Mouse (Mus musculus): ENCODE measurements around the gene Chmp6. TPM values are rescaled to one million over a fixed set of nuclear protein-coding genes. Genes with fewer than 3 reads are reported as not detected.

Chmp6 gene
- total and polyA plus RNA-seq, 2 experiments from 2014 or later = 115 to 117 TPM

DNA sequence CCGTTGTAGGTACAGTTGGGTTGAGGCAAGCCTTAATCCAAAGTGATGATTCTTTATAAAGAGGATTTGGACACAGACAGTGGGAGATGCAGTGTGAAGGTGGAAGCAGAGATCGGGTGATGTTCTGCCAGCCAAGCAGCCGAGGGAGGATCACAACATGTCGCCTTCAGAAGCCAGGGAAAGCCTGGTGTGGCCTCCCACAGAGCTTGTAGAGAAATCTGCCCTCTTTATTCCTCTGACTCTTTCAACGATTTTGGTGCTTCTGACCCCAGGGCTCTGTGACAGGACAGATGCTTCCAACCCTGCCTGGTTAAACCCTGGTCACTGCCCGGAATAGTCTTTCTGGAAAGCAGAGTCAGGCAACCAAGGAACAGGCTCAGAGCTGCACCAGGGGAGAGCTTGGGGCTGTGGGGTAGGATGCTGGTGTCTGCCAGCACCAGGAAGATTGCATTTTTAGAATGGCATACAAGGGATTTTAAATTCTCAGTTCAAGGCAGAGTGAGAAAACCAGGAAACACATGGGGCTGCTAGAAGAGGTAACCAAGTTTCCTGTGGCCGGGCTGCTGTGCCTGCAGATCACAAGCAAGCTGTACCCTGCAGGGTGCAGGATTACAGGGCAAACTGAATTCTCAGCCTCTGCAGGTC is 6.1 kb upstream of the Chmp6 start:
- DNase-seq (ENCODE audit: low spot score) (no peak), ATAC-seq (no peak)
- no peak for TF ChIP-seq CTCF (IDR thresholded peaks at IDR 0.05; ENCODE audit: low read depth)
- H3K4me1 ChIP-seq (ENCODE audit: insufficient read depth, low read length) = no peaks in the 10 kb centered on the region
- no peak overlapping the region for H3K4me2 ChIP-seq (ENCODE audit: low read depth, low read length)
- H3K27me3 ChIP-seq (ENCODE audit: insufficient read depth, low read length) = no peaks in the 10 kb centered on the region
- H3K9ac ChIP-seq (replicated peaks; ENCODE audit: low read length) = no peak overlapping the region
- 31% methylated on average over 7 of the region's 7 CpGs for WGBS
- peak overlapping the region; percentile 26; the same call in 1 of the 2 replicates for H3K27ac ChIP-seq
- H3K36me3 ChIP-seq (ENCODE audit: insufficient read depth, low read length) = no peaks in the 10 kb centered on the region
- H3K9me3 ChIP-seq (ENCODE audit: low read length) = no peaks in the 10 kb centered on the region
- no peak overlapping the region for H3K4me3 ChIP-seq (ENCODE audit: low read length)

- Histone ChIP-seq H3K9ac (replicated peaks; ENCODE audit: low read length) (no peak overlapping the region), H3K9me3 (ENCODE audit: low read length) (no peaks in the 10 kb centered on the region), H3K27me3 (ENCODE audit: insufficient read depth, low read length) (no peaks in the 10 kb centered on the region), H3K36me3 (ENCODE audit: insufficient read depth, low read length) (no peaks in the 10 kb centered on the region), H3K27ac (peak overlapping the region; percentile 26; the same call in 1 of the 2 replicates), H3K4me1 (ENCODE audit: insufficient read depth, low read length) (peaks cover 1% of the 10 kb centered on the region), H3K4me3 (ENCODE audit: low read length) (no peak overlapping the region), H3K4me2 (ENCODE audit: low read depth, low read length) (no peak overlapping the region)
- DNase-seq (ENCODE audit: low spot score) (no peak), ATAC-seq (no peak)
- WGBS = 38% methylated on average over 7 of the region's 7 CpGs
- TF ChIP-seq CTCF (IDR thresholded peaks at IDR 0.05; ENCODE audit: low read depth) = no peak
Measured at GRCm38 (mm10) chr11:119907711-119908110, 5.5 kb upstream of the Chmp6 start.

- Histone ChIP-seq H3K36me3 (ENCODE audit: insufficient read depth, low read length) (no peaks in the 10 kb centered on the region), H3K4me1 (ENCODE audit: insufficient read depth, low read length) (peaks cover 9% of the 10 kb centered on the region), H3K4me3 (ENCODE audit: low read length) (no peak overlapping the region), H3K27ac (no peak overlapping the region), H3K9me3 (ENCODE audit: low read length) (no peaks in the 10 kb centered on the region), H3K9ac (replicated peaks; ENCODE audit: low read length) (no peak overlapping the region), H3K4me2 (ENCODE audit: low read depth, low read length) (no peak overlapping the region), H3K27me3 (ENCODE audit: insufficient read depth, low read length) (no peaks in the 10 kb centered on the region)
- 0% methylated on average over 5 of the region's 5 CpGs for WGBS
- no peak for ATAC-seq
- DNase-seq (ENCODE audit: low spot score) = peak; percentile 74
- peak; percentile 91 for TF ChIP-seq CTCF (IDR thresholded peaks at IDR 0.05; ENCODE audit: low read depth)
Measured at GRCm38 (mm10) chr11:119909436-119909835, 3.8 kb upstream of the Chmp6 start.

DNA sequence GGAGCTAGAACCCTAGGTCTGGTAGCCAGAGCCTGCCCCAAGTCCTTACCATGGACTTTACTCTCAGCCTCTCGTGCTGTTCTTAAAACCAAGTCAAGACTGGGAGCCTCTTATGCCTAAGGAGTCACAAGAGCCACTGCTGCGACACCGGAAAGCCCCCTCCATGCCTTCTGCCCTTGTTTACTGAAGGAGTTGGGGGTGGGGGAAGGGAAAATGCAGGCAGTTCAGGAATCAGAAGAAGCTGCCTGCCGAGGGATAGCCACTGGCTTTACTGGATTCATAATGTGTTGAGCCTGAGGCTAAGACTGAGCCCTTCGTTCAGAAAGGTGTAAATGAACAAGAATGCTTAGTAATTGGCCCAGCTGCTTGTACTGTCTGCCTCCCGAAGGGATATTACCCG is 396 bp upstream of the Chmp6 start:
- Histone ChIP-seq H3K9me3 (ENCODE audit: low read length) (no peaks in the 10 kb centered on the region), H3K36me3 (ENCODE audit: insufficient read depth, low read length) (peaks cover 11% of the 10 kb centered on the region), H3K4me1 (ENCODE audit: insufficient read depth, low read length) (peaks cover 15% of the 10 kb centered on the region), H3K4me3 (ENCODE audit: low read length) (peak overlapping the region; percentile 89), H3K27me3 (ENCODE audit: insufficient read depth, low read length) (no peaks in the 10 kb centered on the region), H3K27ac (peak overlapping the region; percentile 82), H3K4me2 (ENCODE audit: low read depth, low read length) (peak overlapping the region; percentile 82), H3K9ac (replicated peaks; ENCODE audit: low read length) (peak overlapping the region; percentile 95)
- 7% methylated on average over 7 of the region's 7 CpGs for WGBS
- no peak for TF ChIP-seq CTCF (IDR thresholded peaks at IDR 0.05; ENCODE audit: low read depth)
- DNase-seq (ENCODE audit: low spot score) (peak; percentile 27), ATAC-seq (no peak)

GRCm38 (mm10) chr11:119913935-119914314 is 684 bp downstream of the Chmp6 start:
- H3K9me3 ChIP-seq (ENCODE audit: low read length) = no peaks in the 10 kb centered on the region
- H3K27ac ChIP-seq = peak overlapping the region; percentile 82
- H3K4me2 ChIP-seq (ENCODE audit: low read depth, low read length) = peak overlapping the region; percentile 82
- TF ChIP-seq CTCF (IDR thresholded peaks at IDR 0.05; ENCODE audit: low read depth) = no peak
- no peaks in the 10 kb centered on the region for H3K27me3 ChIP-seq (ENCODE audit: insufficient read depth, low read length)
- DNase-seq (ENCODE audit: low spot score) (peak; percentile 38), ATAC-seq (peak; percentile 43)
- peaks cover 21% of the 10 kb centered on the region for H3K36me3 ChIP-seq (ENCODE audit: insufficient read depth, low read length)
- H3K4me3 ChIP-seq (ENCODE audit: low read length) = peak overlapping the region; percentile 89
- under 1% methylated on average over 26 of the region's 26 CpGs for WGBS
- peak overlapping the region; percentile 95 for H3K9ac ChIP-seq (replicated peaks; ENCODE audit: low read length)
- H3K4me1 ChIP-seq (ENCODE audit: insufficient read depth, low read length) = peaks cover 15% of the 10 kb centered on the region

- peak overlapping the region; percentile 95 for H3K9ac ChIP-seq (replicated peaks; ENCODE audit: low read length)
- H3K27me3 ChIP-seq (ENCODE audit: insufficient read depth, low read length) = no peaks in the 10 kb centered on the region
- H3K4me3 ChIP-seq (ENCODE audit: low read length) = peak overlapping the region; percentile 89
- H3K27ac ChIP-seq = peak overlapping the region; percentile 82; the same call in 1 of the 2 replicates
- no peak for DNase-seq (ENCODE audit: low spot score)
- peaks cover 15% of the 10 kb centered on the region for H3K4me1 ChIP-seq (ENCODE audit: insufficient read depth, low read length)
- H3K36me3 ChIP-seq (ENCODE audit: insufficient read depth, low read length) = peaks cover 26% of the 10 kb centered on the region
- no peak for TF ChIP-seq CTCF (IDR thresholded peaks at IDR 0.05; ENCODE audit: low read depth)
- no peak for ATAC-seq
- peak overlapping the region; percentile 82 for H3K4me2 ChIP-seq (ENCODE audit: low read depth, low read length)
- WGBS = 24% methylated on average over 4 of the region's 4 CpGs
- H3K9me3 ChIP-seq (ENCODE audit: low read length) = no peaks in the 10 kb centered on the region
Measured at GRCm38 (mm10) chr11:119914381-119914780, 1.1 kb downstream of the Chmp6 start.

GRCm38 (mm10) chr11:119915666-119916065 is 2.4 kb downstream of the Chmp6 start:
- TF ChIP-seq CTCF (IDR thresholded peaks at IDR 0.05; ENCODE audit: low read depth) = no peak
- Histone ChIP-seq H3K27me3 (ENCODE audit: insufficient read depth, low read length) (no peaks in the 10 kb centered on the region), H3K9me3 (ENCODE audit: low read length) (no peaks in the 10 kb centered on the region), H3K4me2 (ENCODE audit: low read depth, low read length) (no peak overlapping the region), H3K27ac (no peak overlapping the region), H3K36me3 (ENCODE audit: insufficient read depth, low read length) (peaks cover 27% of the 10 kb centered on the region), H3K9ac (replicated peaks; ENCODE audit: low read length) (no peak overlapping the region), H3K4me1 (ENCODE audit: insufficient read depth, low read length) (peaks cover 15% of the 10 kb centered on the region), H3K4me3 (ENCODE audit: low read length) (no peak overlapping the region)
- no peak for DNase-seq (ENCODE audit: low spot score)
- WGBS = 85% methylated on average over 9 of the region's 9 CpGs
- no peak for ATAC-seq

Measured in hindbrain, postnatal 0 days (tissue).